Mouse (Mus musculus) testis, adult 2 months (tissue): ENCODE results near the gene Kdr.

Source experiments
- CTCF ChIP-seq: fragments of 200-500 bp; IDR thresholded peaks from 2 replicates; pipeline ENCODE4 v1.5.1; 2012; ENCODE audit warnings: low read depth, mild to moderate bottlenecking, inconsistent platforms, low read length, moderate library complexity; ENCODE audit not compliant: control insufficient read depth, insufficient read depth, insufficient replicate concordance
- POLR2A ChIP-seq: fragments of 200-500 bp; IDR thresholded peaks from 2 replicates; pipeline ENCODE4 v1.6.1; 2012; ENCODE audit warnings: low read depth, mild to moderate bottlenecking, inconsistent platforms, low read length, moderate library complexity; ENCODE audit not compliant: control insufficient read depth

GRCm38 (mm10) chr5:75961741-75962469, 16.4 kb downstream of the Kdr start:
- no peak for TF ChIP-seq POLR2A
- no peak for TF ChIP-seq CTCF
